Mouse (Mus musculus): ENCODE measurements at regions not wholly inside any gene's neighbourhood (a gene's known extent, or its start where the extent isn't known, plus 50 kb on each side); places are given as distances from the start of the nearest gene placed in this dataset.
A peak's percentile ranks its signal among the peaks of the same experiment; 100 is the strongest.

DNA sequence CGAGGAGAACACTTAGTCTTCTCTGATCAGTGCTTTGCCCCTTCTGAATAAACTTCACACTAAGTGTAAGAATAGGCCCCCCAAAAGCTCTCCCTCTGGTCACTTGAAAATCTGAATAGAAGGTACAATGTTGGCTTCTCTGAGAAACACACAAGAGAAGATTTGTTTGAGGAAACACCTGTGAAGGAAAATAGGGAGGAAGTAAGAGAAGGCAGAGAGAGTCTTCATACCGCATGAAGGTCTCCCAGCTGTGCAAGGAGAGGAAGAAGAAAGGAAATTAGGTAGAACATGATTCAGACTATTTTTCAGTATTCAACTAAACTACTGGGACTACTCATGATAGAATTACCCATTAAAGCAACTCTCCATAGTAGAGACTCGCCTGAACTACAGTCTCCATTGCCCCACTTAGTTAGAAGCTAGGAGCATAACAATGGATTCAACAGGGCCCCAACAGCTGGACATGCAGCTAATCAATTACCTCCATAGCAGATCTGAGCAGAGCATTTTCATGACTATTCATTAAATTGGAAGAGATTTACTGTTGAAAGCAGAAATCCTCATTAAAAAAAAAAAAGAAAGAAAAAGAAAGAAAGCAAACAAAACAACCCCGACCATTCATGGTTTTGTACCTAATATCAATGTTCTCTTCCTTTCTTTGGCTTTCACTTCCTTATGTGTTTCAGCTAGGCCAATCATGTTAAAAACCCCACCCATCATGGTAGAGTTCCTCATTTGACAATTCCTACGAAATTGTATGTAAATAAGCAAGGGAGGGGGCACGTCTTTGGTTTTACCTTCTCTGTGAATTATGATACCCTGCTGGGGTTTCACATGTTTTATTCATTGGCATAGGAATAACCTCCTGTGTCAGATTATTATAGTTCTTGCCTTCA is 1428.3 kb upstream of the A1bg start:
- peak in 1 of 2 experiments; percentile 10 for DNase-seq (ENCODE audit: low spot score in 2 of 2)

DNA sequence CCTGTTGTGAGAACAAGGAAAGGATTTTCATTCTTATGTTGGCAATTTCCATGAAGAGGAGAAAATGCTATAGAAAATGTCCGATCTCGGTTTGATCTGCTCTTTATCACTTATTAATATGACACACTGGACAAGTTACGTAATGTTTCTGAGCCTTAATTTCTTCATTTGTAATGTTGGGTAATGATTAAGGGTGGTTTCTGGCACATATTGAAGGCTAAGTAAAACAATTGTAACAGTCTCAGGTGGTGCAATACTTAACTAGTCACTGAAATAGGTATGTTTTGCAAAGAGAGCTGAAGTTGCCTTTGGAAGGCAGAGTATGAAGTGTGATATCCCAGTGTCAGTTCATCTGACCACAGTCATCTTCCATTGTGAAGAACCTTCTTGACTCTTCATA is 1427.2 kb upstream of the A1bg start:
- DNase-seq (ENCODE audit: low spot score in 2 of 2) = no peak

DNA sequence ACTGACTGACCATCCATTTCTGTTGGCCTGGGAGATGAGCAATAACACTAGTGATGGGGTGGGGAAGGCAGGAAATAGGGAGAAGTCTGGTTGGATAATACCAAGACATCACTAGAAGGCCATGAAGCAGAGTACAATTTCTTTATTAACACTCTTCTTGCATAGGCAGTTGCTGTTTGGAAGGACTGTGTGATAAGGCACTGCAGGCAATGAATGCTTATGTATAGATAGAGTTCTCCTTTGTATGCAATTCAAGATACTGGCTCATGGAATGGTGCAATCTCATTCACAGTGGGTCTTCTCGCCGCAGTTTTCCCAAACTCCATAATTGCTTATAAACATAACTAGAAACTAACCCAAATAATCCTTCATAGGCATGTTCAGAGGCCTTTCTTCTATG is 1426.1 kb upstream of the A1bg start:
- no peak for DNase-seq (ENCODE audit: low spot score in 2 of 2)

DNA sequence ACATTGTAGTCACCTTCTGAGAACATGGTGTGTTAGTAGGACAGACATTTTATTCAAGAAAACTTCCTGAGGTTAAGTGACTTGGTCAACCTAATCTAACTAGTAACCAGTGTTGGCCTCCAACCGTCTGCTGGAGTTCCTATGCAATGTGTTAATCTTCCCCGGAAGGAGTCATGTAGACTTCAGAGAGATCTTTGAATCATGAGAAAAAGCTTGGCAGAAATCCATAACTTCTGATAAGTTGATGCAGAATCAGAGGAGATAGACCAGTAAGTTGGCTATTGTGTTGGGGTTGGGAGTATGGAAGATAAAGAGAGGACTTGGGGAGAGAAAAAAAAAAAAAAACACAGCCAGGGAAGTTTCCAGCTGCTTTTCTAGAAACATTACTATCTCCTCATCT is 1424.9 kb upstream of the A1bg start:
- DNase-seq (ENCODE audit: low spot score in 2 of 2) = no peak

DNA sequence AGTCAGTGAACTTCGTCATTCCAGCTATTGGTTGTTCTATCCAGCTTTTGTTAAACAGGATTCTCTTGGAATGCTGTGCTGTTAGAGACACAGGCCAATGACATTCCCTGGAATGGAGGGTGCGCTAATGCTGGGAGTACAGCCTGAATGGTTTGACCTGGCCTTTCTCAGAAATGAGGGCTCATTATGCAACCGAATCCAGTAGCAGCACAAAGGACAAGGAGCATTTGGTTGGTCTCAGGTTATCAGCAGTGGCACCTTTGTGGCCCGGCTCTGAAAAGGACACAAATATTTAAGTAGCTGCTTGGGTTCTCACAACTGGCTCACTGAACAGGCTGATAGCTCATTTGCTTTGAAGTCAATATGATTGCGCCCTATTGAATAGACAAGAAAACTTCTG is 1423.1 kb upstream of the A1bg start:
- DNase-seq (ENCODE audit: low spot score in 2 of 2) = no peak

DNA sequence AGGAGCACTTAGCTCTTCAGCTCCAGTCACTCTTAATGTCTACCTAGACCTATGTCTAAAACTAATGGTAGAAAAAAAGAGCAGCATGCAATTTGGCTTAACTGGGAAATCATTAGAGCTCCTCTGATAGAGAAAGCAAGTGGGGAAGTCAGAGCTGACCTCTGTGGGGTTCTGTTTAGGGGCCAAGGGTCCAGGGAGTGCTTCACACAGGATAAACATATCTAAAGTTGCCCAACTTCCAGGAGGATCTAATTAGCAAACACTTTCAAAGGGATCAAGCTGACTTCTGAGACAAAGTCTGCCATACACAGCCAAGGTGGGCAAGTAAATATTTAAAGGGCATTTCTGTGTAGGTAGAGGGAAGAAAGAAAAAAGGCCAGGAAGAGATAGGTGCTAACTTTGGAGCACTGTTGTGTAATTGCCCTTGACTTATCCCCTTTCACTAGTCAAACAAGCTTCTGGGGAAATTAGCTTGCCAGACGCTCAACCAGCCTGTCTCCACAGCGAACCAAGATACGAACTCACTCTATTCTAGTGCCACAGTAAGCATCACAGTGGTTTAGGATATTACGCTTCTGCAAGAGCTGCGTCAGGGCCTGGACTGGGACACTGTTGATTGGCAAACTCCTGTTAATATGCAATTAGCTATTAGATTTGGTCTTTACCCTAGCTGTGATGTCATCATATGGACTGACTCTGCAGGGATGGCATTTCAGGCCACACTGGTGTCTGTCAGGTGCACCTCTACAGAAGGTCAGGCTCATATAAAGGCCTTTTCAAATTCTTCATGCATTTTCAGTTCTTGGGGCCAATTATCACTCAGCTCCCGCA is 1413.9 kb upstream of the A1bg start:
- DNase-seq (ENCODE audit: low spot score in 2 of 2) = no peak

DNA sequence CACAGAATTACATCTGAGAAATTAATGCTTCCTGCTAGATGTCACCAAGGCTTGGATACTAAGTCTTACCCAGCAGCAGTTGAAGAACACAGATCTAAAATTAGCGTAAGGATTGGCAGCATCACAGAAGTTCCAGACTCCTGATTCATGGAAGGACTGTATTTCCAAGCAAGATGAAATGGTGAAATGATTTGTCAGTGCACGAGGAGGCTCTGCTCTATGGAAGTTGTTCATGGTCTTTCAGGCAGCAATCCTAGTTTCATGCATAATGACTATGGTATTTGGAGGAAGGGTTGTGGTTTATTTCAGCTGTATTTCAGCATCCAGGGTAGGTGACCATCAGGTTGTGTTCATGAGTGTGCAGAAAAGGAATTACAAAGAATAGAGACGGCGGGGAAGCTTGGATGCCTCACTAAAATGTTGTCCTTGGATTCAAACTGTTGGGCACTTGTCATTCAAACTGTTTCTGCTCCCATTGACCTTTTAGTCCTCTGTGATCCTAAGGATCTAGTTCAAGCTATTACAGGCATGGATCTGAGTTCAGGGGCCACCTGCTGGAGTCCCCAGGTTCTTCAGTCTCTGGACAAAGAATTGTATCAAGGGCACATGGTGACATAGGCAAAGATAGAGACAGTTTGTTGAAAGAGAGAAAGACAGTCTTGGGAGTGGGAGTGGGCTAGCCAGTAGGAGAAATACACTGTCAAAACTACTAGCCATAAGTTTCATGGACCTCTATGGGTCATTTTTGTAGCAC is 1411.6 kb upstream of the A1bg start:
- no peak for DNase-seq (ENCODE audit: low spot score in 2 of 2)

DNA sequence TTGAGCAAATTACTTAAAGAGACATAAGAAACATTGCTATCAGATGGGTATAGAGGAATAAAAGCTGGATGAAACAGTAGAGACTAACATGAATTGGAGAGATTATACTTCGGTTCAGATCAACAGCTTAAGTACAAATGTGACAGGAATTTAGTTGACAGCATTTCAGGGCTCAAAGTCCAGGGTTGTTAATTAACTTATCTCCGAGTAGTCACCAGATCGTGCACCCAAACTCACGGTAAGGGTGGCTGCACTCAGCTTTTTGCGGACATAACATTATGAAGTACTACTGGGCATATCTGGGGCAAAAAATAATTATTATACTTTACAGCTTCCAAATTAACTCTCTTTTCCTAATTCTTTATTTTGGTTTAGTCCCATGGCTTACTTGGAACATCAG is 1409.3 kb upstream of the A1bg start:
- no peak for DNase-seq (ENCODE audit: low spot score in 2 of 2)

DNA sequence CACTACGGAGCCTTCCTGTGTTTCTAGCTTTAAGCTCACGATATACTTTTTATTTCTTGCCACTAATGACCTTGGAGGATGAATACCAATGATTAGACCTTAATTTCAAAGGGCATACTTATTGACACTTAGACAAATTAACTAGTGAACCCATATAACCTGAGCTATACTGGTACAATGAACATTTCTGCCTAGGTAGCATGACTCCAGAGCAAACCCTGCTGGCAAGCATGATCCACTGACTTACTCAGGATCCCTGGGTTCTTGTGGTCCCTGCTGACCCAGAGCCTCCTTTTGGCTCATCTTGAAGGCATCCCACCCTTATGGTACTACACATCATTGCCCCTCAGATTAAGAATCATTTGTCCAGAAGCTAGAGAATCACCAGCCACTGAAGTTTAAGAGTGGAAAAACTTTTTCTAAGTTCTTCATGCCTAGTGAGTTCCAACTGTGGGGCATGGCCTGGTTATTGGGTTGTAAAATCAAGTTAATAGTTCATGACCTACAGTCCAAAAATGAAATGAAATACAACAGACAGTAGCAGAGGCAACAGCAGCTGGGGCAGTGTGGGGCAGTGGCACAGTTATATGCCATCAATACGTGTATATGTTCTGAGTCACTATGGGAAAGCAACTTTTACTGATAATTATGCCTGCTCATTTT is 1408.5 kb upstream of the A1bg start:
- DNase-seq (ENCODE audit: low spot score in 2 of 2) = no peak

DNA sequence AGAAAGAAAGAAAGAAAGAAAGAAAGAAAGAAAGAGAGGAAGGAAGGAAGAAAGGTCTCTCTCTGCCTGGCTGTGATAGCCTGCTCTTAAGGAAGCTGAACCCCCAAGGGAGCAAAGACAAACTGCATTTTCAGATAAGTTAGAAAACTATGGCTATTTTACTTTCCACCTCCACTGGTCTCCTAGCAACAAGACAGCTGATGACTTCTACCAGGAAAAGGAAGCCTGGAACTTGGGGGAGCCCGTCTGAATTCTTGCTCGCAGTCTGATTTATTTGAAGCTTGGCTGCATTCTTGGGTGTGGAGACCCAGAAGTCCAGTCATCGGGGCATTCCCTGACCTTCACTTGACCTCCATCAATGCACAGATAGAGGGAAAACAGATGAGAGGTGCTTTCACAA is 1406.1 kb upstream of the A1bg start:
- DNase-seq (ENCODE audit: low spot score in 2 of 2) = no peak

DNA sequence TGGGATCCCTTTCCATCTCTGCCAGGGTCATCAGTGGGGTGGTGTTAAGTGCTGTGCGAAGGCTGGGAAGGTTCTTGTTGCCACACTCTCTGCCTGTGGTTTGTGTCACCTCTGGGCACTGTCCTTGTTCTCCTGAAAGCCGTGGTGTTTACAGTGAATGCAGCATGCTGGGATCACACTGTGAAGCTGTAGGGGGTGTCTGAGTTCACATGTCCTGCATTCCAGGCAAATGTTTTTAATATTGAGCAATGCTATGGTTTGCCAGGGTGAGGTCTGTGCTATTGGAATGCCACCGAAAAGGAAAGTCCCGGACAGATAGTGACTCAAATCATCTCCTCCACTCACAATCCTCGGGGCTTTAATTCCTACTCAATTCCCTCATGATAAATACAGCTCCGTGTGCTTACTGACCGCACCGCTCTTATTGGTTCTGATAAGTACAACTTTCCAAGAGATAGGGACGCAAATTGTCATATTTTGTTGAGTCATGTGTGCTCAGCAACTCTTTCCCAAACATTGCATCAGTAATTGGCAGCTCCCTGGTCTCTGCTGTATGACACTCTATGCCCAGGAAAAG is 1405.6 kb upstream of the A1bg start:
- DNase-seq (ENCODE audit: low spot score in 2 of 2) = no peak

DNA sequence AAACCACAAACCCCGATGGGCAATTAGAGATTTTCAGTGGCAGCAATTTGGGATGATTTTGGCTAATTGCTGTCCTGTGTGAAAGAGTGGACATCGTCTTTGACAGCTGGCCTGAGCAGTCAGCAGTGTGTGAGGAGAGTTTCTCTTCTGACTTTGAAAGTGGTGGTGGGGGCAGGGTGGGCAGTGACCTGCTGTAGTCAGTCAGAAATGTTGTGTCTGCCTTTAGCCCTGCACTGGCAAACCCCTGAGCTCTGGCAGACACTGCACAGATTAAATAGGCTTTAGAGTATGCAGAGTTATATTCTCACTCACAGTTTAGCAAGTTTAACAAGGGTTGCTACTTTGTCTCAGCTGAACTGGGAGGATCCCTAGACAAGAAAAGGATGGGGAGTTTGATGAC is 1404.7 kb upstream of the A1bg start:
- no peak for DNase-seq (ENCODE audit: low spot score in 2 of 2)

DNA sequence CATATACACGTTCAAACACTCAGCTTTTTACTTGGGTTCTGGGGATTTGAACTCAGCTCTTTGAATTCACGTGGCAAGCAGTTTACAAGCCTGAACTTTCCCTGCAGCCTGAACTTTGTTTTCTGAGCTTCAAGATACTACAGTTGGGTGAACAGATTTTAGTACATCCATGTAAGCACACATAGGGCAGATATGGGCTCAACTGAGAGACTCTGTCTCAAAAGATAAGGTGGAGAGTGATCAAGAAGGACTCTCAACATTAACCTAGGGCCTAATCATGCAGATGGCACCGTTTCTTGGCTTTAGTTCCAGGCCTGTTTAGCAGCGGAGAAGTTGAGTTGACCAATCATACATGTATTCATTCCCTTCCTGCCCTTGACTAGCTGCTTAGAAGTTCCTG is 1403.7 kb upstream of the A1bg start:
- DNase-seq (ENCODE audit: low spot score in 2 of 2) = no peak

DNA sequence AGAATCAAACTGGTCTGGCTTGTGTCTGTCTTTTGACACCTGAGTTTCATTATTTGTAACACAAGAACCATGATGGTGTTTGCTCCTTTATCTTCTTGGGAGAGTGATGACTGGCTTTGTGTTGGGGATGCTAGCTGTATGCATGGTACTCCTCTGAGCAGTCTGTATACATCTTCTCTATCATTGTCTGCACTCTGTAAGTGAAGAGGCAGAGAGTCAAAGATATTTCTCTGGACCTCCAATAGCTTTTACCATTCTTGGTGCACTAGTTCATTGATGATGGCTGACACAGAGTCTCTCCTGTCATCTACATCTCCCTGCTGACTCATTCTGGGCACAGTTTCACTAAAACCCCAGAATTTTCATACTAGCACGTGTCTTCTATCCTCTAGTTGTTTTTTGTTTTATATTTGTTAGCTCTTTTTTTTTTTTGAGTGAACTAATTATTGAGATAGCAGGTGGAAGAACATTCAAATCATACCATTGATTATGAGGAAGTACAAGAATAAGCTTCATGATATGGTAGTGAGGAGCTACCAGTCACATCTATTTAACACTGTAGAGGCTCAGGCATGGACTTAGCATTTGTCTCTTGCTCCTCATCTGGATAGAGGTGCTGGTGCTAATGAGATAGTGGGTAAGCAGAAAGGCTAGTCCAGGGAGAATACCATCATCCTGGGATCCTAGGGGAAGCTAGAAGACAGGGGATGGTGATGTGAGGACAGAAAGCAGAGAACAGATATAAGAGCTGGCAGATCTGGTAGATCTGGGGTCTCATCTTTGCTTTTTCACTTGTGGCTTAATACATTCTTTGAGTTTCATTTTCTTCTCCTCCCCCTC is 1402.9 kb upstream of the A1bg start:
- no peak for DNase-seq (ENCODE audit: low spot score in 2 of 2)

DNA sequence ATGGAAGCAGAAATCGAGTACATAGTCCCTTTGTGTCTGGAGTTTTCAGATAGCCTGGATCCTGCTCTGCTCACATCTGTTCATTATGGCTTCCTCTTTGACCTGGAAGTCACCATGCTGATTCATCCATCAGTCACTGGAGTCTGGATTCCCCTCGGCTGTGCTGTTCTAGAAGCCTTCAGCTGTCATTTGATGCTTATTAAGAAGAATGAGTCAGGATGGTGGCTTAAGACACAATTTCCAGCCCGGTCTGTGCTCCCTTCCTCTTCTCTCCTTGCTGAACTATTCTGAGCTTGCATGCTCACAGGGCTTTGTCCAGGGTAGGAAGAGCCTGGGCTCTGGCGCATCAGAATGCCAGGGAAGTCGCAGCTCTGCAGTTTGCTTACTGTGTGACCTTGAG is 1398.2 kb upstream of the A1bg start:
- no peak for DNase-seq (ENCODE audit: low spot score in 2 of 2)

DNA sequence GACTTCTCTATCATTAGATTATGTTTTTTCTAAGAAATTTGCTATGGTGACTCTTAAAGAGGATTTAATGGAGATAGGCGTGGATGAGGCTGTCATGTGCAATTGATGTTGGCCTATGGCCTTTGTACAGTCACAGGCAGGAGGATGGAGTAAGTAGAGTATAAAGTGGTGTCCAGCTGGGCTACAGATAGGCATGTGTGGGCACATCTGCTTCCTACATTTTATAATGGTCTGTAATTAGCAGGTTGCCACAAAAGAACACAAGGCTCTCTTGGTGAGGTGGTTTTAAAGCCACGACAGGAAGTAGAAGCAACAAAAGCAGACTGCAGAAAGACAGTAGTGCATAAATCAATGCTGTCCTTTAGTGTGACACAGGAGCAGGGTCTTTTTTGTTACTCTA is 1391.6 kb upstream of the A1bg start:
- no peak for DNase-seq (ENCODE audit: low spot score in 2 of 2)

DNA sequence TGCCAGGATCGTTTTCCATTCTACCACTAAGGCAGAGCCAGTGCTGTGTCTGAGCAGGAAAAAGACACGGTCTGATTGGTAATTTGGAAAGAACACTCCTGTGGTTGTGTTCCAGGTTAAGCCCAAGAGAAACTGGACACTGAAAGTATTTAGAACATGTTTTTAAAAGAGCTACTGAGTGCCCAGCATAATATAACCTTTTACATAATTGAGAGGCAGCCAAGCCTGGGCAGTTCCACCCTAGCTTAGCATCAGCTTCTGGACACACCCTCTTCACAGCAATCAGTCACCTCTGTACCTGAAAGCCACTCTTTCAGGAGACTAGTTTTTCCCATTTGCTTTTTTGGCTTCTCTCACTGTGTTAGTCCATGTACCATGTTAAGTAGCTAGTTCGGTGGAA is 1379.4 kb upstream of the A1bg start:
- no peak for DNase-seq (ENCODE audit: low spot score in 2 of 2)

DNA sequence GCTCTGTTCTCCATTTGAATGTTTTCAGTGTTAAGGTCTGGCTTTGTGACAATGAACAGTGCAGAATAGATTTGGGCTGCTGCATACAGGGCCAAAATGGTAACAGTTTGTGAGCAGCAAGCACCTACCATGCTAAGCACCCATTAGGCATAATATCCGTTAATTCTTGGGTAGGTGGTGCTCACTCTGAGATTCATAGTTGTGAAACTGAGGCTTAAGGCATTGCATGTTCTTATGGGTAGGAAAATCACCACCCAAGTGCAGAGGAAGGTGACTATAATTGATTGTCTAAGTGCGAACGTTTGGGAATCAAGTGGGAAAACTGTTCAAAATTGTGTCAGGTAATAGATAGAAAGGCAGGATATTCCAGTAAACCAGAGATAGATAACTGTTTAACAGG is 1378.8 kb upstream of the A1bg start:
- DNase-seq (ENCODE audit: low spot score in 2 of 2) = no peak

DNA sequence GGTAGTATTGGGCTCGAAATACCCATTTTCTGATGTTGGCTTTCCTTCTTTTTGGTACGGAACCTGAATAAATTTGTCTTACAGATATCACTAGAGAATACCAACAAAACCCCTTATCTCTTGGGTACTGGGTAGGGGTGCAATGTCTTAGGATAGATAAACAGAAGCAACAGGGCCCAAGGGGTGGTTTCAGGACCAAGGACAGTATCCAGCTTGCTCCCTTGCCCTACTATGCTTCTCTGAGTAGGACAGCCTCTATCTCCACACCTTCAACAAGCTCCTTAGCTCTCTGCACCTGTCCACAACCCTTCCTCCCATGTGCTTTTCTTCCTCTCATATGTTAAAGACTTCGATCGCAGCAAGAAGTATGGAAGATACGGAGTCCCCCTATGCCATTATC is 1374.3 kb upstream of the A1bg start:
- DNase-seq (ENCODE audit: low spot score in 2 of 2) = no peak

DNA sequence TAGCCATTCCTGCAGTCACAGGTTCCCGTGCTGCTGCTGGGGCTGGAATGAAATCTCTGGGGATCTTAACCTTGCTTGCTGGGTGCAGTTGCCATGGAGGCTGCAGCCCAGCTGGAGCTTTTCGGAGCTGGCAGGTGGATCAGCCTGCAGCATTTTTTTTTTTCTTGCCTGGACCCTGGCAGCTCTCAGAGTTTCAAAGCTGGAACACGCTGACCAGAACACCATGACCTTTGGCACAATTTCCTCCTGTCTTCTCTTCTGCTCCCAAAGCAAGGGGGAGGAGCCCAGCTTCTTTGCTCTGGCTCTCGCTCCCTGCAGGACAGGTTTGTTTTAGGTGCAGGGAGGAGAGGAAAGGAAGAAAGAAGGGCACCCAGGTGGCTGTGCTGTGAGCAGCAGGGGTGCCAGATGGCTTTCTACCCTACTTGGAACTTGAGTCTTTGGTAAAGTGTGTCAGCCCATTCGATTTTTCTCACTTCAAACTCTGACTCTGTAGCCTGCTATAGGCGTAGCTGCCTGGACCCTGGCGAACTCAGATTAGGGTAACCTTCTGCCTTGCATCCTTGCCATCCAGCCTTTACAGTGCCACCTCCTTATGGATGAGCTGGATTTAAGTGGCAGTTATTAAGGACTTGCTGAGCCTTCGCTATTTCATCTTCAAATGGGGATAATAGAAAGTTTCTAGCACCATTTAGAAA is 1372.6 kb upstream of the A1bg start:
- no peak for DNase-seq (ENCODE audit: low spot score in 2 of 2)
